Mouse (Mus musculus) lung, embryonic 15.5 days (tissue): ENCODE measurements around the gene Cd151. TPM values are rescaled to one million over a fixed set of nuclear protein-coding genes. Genes with fewer than 3 reads are reported as not detected.

Experiments used
- ATAC-seq: fragments of 200-750 bp; cut with Nextera tagmentation; 2 replicates; pipeline ENCODE4 v1.8.0; 2017; ENCODE audit warnings: moderate number of reproducible peaks, borderline replicate concordance; ENCODE audit not compliant: low FRiP score, low TSS enrichment; ENCODE audit errors: extremely low read depth
- H3K27ac ChIP-seq: fragments of 300-500 bp; sonication (generic); 2 replicates; pipeline ENCODE4 v1.5.1; 2015; ENCODE audit warnings: moderate library complexity, mild to moderate bottlenecking, inconsistent platforms
- H3K27me3 ChIP-seq: fragments of 300-500 bp; sonication (generic); 2 replicates; pipeline ENCODE4 v1.6.1; 2015; ENCODE audit warnings: inconsistent platforms
- H3K36me3 ChIP-seq: fragments of 300-500 bp; sonication (generic); 2 replicates; pipeline ENCODE4 v1.6.1; 2015; ENCODE audit warnings: inconsistent platforms
- H3K4me1 ChIP-seq: fragments of 300-500 bp; sonication (generic); 2 replicates; pipeline ENCODE4 v1.6.1; 2015; ENCODE audit warnings: inconsistent platforms
- H3K4me2 ChIP-seq: fragments of 300-500 bp; sonication (generic); 2 replicates; pipeline ENCODE4 v1.6.1; 2015; ENCODE audit warnings: inconsistent platforms, mild to moderate bottlenecking, moderate library complexity
- H3K4me3 ChIP-seq: fragments of 300-500 bp; sonication (generic); 2 replicates; pipeline ENCODE4 v1.5.1; 2015; ENCODE audit warnings: mild to moderate bottlenecking, inconsistent platforms
- H3K9ac ChIP-seq: fragments of 300-500 bp; sonication (generic); 2 replicates; pipeline ENCODE4 v1.6.1; 2015; ENCODE audit warnings: inconsistent platforms
- H3K9me3 ChIP-seq: fragments of 300-500 bp; sonication (generic); 2 replicates; pipeline ENCODE4 v1.6.1; 2016; ENCODE audit warnings: inconsistent platforms
- WGBS: fragments of 180-500 bp; shearing (Covaris S2); methylation state at CpG from one replicate; pipeline ENCODE4 v1.1.7; 2015; 5-methylcytosine and 5-hydroxymethylcytosine counted together
- polyA plus RNA-seq: library from polyadenylated mRNA; unstranded; fragments of >200 nt; fragmentation: Nextera tagmentation; extraction: Ambion mirVana; gene quantifications from 2 replicates; pipeline ENCODE4 v1.2.1, GENCODE M21; 2015

The Cd151 gene
- 24.4 and 30.7 TPM in 2 replicates for polyA plus RNA-seq

- peak within 1 kb of the TSS; percentile 61 for H3K4me3 ChIP-seq
- H3K4me2 ChIP-seq = peak within 1 kb of the TSS; percentile 74
- H3K27me3 ChIP-seq = peaks cover 27% of the 10 kb centered on the region
- peaks cover 29% of the 10 kb centered on the region for H3K36me3 ChIP-seq
- WGBS = under 1% methylated on average over 52 of the region's 52 CpGs
- peak; percentile 84 for ATAC-seq
- H3K4me1 ChIP-seq = peaks cover 55% of the 10 kb centered on the region
- peak within 1 kb of the TSS; percentile 68 for H3K9ac ChIP-seq
- no peaks in the 10 kb centered on the region for H3K9me3 ChIP-seq
- peak within 1 kb of the TSS; percentile 84 for H3K27ac ChIP-seq
Measured at GRCm38 (mm10) chr7:141467230-141468030, at the start of gene Cd151. TSS of gene Cd151 (plus strand) at chr7:141467392.

- WGBS = 65% methylated on average over 8 of the region's 8 CpGs
- H3K9me3 ChIP-seq = no peaks in the 10 kb centered on the region
- H3K4me1 ChIP-seq = peaks cover 12% of the 10 kb centered on the region
- no peak overlapping the region for H3K9ac ChIP-seq
- no peaks in the 10 kb centered on the region for H3K27me3 ChIP-seq
- H3K27ac ChIP-seq = no peak overlapping the region
- H3K4me3 ChIP-seq = no peak overlapping the region
- H3K36me3 ChIP-seq = no peaks in the 10 kb centered on the region
- no peak for ATAC-seq
- no peak overlapping the region for H3K4me2 ChIP-seq
Measured at GRCm38 (mm10) chr7:141417731-141418681, 49.2 kb upstream of the Cd151 start.

- no peak for ATAC-seq
- H3K4me3 ChIP-seq = no peak overlapping the region
Measured at GRCm38 (mm10) chr7:141418970-141419369, 48.2 kb upstream of the Cd151 start.

GRCm38 (mm10) chr7:141420030-141420702 lies 47.0 kb upstream of the Cd151 start:
- H3K27ac ChIP-seq = no peak overlapping the region
- no peak overlapping the region for H3K9ac ChIP-seq
- H3K9me3 ChIP-seq = no peaks in the 10 kb centered on the region
- no peak for ATAC-seq
- no peaks in the 10 kb centered on the region for H3K36me3 ChIP-seq
- no peaks in the 10 kb centered on the region for H3K27me3 ChIP-seq
- H3K4me2 ChIP-seq = no peak overlapping the region
- 64% methylated on average over 9 of the region's 9 CpGs for WGBS
- H3K4me3 ChIP-seq = no peak overlapping the region
- no peaks in the 10 kb centered on the region for H3K4me1 ChIP-seq

More at GRCm38 (mm10) chr7:141418970-141419369, 48.2 kb upstream of the Cd151 start:
- no peak overlapping the region for H3K27ac ChIP-seq
- H3K36me3 ChIP-seq = no peaks in the 10 kb centered on the region
- no peak overlapping the region for H3K4me2 ChIP-seq
- peaks cover 7% of the 10 kb centered on the region for H3K4me1 ChIP-seq
- H3K27me3 ChIP-seq = no peaks in the 10 kb centered on the region
- no peaks in the 10 kb centered on the region for H3K9me3 ChIP-seq
- 59% methylated on average over 7 of the region's 7 CpGs for WGBS
- no peak overlapping the region for H3K9ac ChIP-seq

GRCm38 (mm10) chr7:141423811-141424210 lies 43.4 kb upstream of the Cd151 start:
- ATAC-seq = no peak
- Histone ChIP-seq H3K36me3 (no peaks in the 10 kb centered on the region), H3K4me1 (no peaks in the 10 kb centered on the region), H3K9me3 (no peaks in the 10 kb centered on the region), H3K27ac (no peak overlapping the region), H3K9ac (no peak overlapping the region), H3K4me3 (no peak overlapping the region), H3K4me2 (no peak overlapping the region), H3K27me3 (no peaks in the 10 kb centered on the region)
- 64% methylated on average over 4 of the region's 4 CpGs for WGBS

- Histone ChIP-seq H3K4me3 (no peak overlapping the region), H3K9ac (no peak overlapping the region), H3K36me3 (peaks cover 19% of the 10 kb centered on the region), H3K9me3 (no peaks in the 10 kb centered on the region), H3K27me3 (no peaks in the 10 kb centered on the region), H3K4me2 (no peak overlapping the region), H3K27ac (no peak overlapping the region), H3K4me1 (no peaks in the 10 kb centered on the region)
- 76% methylated on average over 12 of the region's 12 CpGs for WGBS
- no peak for ATAC-seq
Measured at GRCm38 (mm10) chr7:141426948-141427730, 40.1 kb upstream of the Cd151 start.

GRCm38 (mm10) chr7:141428701-141429100 lies 38.5 kb upstream of the Cd151 start:
- Histone ChIP-seq H3K27me3 (no peaks in the 10 kb centered on the region), H3K4me2 (no peak overlapping the region), H3K9me3 (no peaks in the 10 kb centered on the region), H3K36me3 (peaks cover 25% of the 10 kb centered on the region), H3K4me3 (no peak overlapping the region), H3K27ac (no peak overlapping the region), H3K9ac (no peak overlapping the region), H3K4me1 (peaks cover under 1% of the 10 kb centered on the region; the same call in 1 of the 2 replicates)
- ATAC-seq = no peak
- 46% methylated on average over 5 of the region's 5 CpGs for WGBS

- no peak within 1 kb of the TSS for H3K27ac ChIP-seq
- no peaks in the 10 kb centered on the region for H3K9me3 ChIP-seq
- peaks cover 6% of the 10 kb centered on the region for H3K4me1 ChIP-seq
- H3K4me3 ChIP-seq = no peak within 1 kb of the TSS
- no peak within 1 kb of the TSS for H3K9ac ChIP-seq
- WGBS = 6% methylated on average over 19 of the region's 19 CpGs
- H3K4me2 ChIP-seq = peak within 1 kb of the TSS; percentile 28
- peaks cover 27% of the 10 kb centered on the region for H3K36me3 ChIP-seq
- ATAC-seq = no peak; the same call in 1 of the 2 replicates
- H3K27me3 ChIP-seq = no peaks in the 10 kb centered on the region
Measured at GRCm38 (mm10) chr7:141429310-141429709, 37.9 kb upstream of the Cd151 start, which contains the start of gene Cend1. TSS of gene Cend1 (minus strand) at chr7:141429491.

- Histone ChIP-seq H3K4me3 (no peak overlapping the region), H3K9me3 (no peaks in the 10 kb centered on the region), H3K4me1 (peaks cover 13% of the 10 kb centered on the region), H3K9ac (no peak overlapping the region), H3K36me3 (peaks cover 27% of the 10 kb centered on the region), H3K27ac (no peak overlapping the region), H3K27me3 (no peaks in the 10 kb centered on the region), H3K4me2 (no peak overlapping the region)
- ATAC-seq = no peak
- 58% methylated on average over 9 of the region's 9 CpGs for WGBS
Measured at GRCm38 (mm10) chr7:141429840-141430584, 37.2 kb upstream of the Cd151 start.

- no peak overlapping the region for H3K27ac ChIP-seq
- H3K4me2 ChIP-seq = no peak overlapping the region
- no peak overlapping the region for H3K9ac ChIP-seq
- H3K27me3 ChIP-seq = no peaks in the 10 kb centered on the region
- no peaks in the 10 kb centered on the region for H3K9me3 ChIP-seq
- ATAC-seq = no peak
- peaks cover 27% of the 10 kb centered on the region for H3K36me3 ChIP-seq
- 88% methylated on average over 9 of the region's 9 CpGs for WGBS
- H3K4me1 ChIP-seq = peaks cover 19% of the 10 kb centered on the region
- no peak overlapping the region for H3K4me3 ChIP-seq
Measured at GRCm38 (mm10) chr7:141430585-141431240, 36.5 kb upstream of the Cd151 start.
